Mouse (Mus musculus): ENCODE measurements around the gene Pagr1b. TPM values are rescaled to one million over a fixed set of nuclear protein-coding genes. Genes with fewer than 3 reads are reported as not detected.

Gene Pagr1b
- total and polyA plus RNA-seq, 3 experiments: 0.30 to 6.6 TPM; not detected in 1

DNA sequence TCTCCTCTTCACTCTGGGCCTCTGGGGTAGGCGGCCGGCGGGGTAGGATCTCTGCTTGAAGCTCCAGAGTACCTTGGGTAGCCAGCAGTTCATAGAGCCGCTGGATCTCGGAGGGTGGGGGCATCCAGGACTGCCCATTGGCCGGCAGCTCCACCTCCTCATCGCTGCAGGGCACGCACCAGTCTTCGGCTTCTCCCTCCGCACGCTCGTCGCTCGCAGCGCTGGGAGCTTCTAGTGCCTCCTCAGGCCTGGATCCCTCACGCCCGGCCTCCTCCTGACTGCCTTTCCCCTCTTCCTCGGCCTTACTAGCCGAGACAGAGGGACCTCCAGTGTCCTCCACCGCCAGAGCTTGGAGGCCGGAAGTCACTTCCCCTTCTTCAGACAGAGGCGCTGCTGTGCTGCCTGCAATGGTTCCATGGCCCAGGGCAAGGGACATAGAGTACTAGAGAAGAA lies 228 bp upstream of the Pagr1b start:
- H3K27ac ChIP-seq (ENCODE audit: insufficient read depth, low read depth): peak overlapping the region; percentile 80
- H3K27me3 ChIP-seq (replicated peaks): no peaks in the 10 kb centered on the region
- no peaks in the 10 kb centered on the region for H3K9me3 ChIP-seq (replicated peaks; ENCODE audit: low read length)
- no peak for DNase-seq (ENCODE audit: extremely low read depth)
- peaks cover 14% of the 10 kb centered on the region for H3K79me2 ChIP-seq (replicated peaks; ENCODE audit: control insufficient read depth, extremely low read depth, insufficient read depth, poor library complexity, severe bottlenecking)
- peak overlapping the region; percentile 91 for H3K9ac ChIP-seq (ENCODE audit: insufficient read depth, low read depth)
- peaks cover 6 to 50% of the 10 kb centered on the region in 2 experiments for H3K36me3 ChIP-seq (replicated peaks in 1 of 2; ENCODE audit: control insufficient read depth in 1 of 2, insufficient read depth in 1 of 2, low read length in 1 of 2)
- H3K4me1 ChIP-seq (ENCODE audit: control insufficient read depth in 1 of 2, insufficient read depth in 2 of 2): peaks cover 22 to 70% of the 10 kb centered on the region in 2 experiments; a peak in 3 of 4 replicates
- dilution Hi-C loops (cut with MboI; ENCODE audit: extremely low pct_ligation_motif_present, extremely low pct_unique_long_range_greater_than_20kb, low sequenced_read_pairs): no loop called here
- H3K4me3 ChIP-seq (replicated peaks in 1 of 3; ENCODE audit: low read depth in 2 of 3, low read length in 2 of 3, poor library complexity in 1 of 3): peak overlapping the region; percentile 65 to 92 (median 89)
- H3K4me2 ChIP-seq (ENCODE audit: insufficient read depth, low read depth, poor library complexity, severe bottlenecking): peak overlapping the region; percentile 77
- in situ Hi-C loops (cut with MboI; ENCODE audit: low pct_ligation_motif_present, low pct_unique_long_range_greater_than_20kb, low sequenced_read_pairs): loop anchor here (5.0 to 10.0 kb wide), 2 partner anchors 54 to 312 kb away; partner anchors contain the start of gene Coro1a
- TF ChIP-seq CTCF (conservative IDR thresholded peaks at IDR 0.05 in 1 of 2, IDR thresholded peaks at IDR 0.05 in 1 of 2; ENCODE audit: low read depth in 2 of 2, low read length in 2 of 2) (no peak), ELF1 (IDR thresholded peaks at IDR 0.05; ENCODE audit: low read depth, low read length) (peak; percentile 66), TCF12 (IDR thresholded peaks at IDR 0.05; ENCODE audit: low read depth, low read length) (0 out of 2 replicates have a peak, but pooled peaks have one; percentile 12)

DNA sequence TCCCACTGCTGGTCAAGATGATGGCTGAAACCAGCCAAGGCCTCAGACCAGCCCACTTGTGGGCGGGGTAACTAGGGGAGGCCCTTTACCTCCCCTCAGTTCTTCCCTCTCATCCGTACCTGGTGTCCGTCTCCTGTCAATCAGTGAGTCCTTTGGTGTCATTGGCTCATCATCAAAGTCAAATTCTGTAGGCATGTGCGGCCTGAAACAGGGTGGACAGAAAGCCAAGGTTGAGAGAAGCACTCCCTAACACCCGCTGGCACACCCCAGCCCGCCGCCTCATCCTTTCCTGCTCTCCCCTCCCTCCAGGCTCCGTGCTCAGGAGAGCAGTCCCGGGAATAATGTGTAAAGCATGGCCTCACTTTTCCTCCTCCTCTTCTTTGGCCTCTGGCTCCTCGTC lies 203 bp downstream of the Pagr1b start:
- peaks cover 14% of the 10 kb centered on the region for H3K79me2 ChIP-seq (replicated peaks; ENCODE audit: control insufficient read depth, extremely low read depth, insufficient read depth, poor library complexity, severe bottlenecking)
- peaks cover 6 to 50% of the 10 kb centered on the region in 2 experiments for H3K36me3 ChIP-seq (replicated peaks in 1 of 2; ENCODE audit: control insufficient read depth in 1 of 2, insufficient read depth in 1 of 2, low read length in 1 of 2)
- DNase-seq (ENCODE audit: extremely low read depth): peak; percentile 89
- peak overlapping the region; percentile 77 for H3K4me2 ChIP-seq (ENCODE audit: insufficient read depth, low read depth, poor library complexity, severe bottlenecking)
- in situ Hi-C loops (cut with MboI; ENCODE audit: low pct_ligation_motif_present, low pct_unique_long_range_greater_than_20kb, low sequenced_read_pairs) (loop anchor here (5.0 to 10.0 kb wide), 2 partner anchors 54 to 311 kb away; partner anchors contain the start of gene Coro1a), dilution Hi-C loops (cut with MboI; ENCODE audit: extremely low pct_ligation_motif_present, extremely low pct_unique_long_range_greater_than_20kb, low sequenced_read_pairs) (no loop called here)
- no peaks in the 10 kb centered on the region for H3K27me3 ChIP-seq (replicated peaks)
- peak overlapping the region; percentile 91 for H3K9ac ChIP-seq (ENCODE audit: insufficient read depth, low read depth)
- H3K4me3 ChIP-seq (replicated peaks in 1 of 3; ENCODE audit: low read depth in 2 of 3, low read length in 2 of 3, poor library complexity in 1 of 3): peak overlapping the region; percentile 65 to 92 (median 89)
- H3K4me1 ChIP-seq (ENCODE audit: control insufficient read depth in 1 of 2, insufficient read depth in 2 of 2): peaks cover 22 to 70% of the 10 kb centered on the region in 2 experiments; a peak in 3 of 4 replicates
- peak overlapping the region; percentile 80 for H3K27ac ChIP-seq (ENCODE audit: insufficient read depth, low read depth)
- H3K9me3 ChIP-seq (replicated peaks; ENCODE audit: low read length): no peaks in the 10 kb centered on the region
- no peak for TF ChIP-seq GABPA (IDR thresholded peaks at IDR 0.05; ENCODE audit: insufficient replicate concordance, low read depth, low read length)
- TF ChIP-seq SMC3 (IDR thresholded peaks at IDR 0.05; ENCODE audit: low read depth, low read length): no peak
- TF ChIP-seq MAX (IDR thresholded peaks at IDR 0.05; ENCODE audit: low read length): peak; percentile 72
- TF ChIP-seq ELF1 (IDR thresholded peaks at IDR 0.05; ENCODE audit: low read depth, low read length): peak; percentile 50; the same call in 1 of the 2 replicates
- no peak for TF ChIP-seq CHD2 (IDR thresholded peaks at IDR 0.05; ENCODE audit: low read length)
- no peak for TF ChIP-seq MEF2A (IDR thresholded peaks at IDR 0.05; ENCODE audit: borderline replicate concordance, low read depth, low read length)
- no peak for TF ChIP-seq KAT2A (IDR thresholded peaks at IDR 0.05; ENCODE audit: insufficient replicate concordance, low read length)
- TF ChIP-seq HCFC1 (IDR thresholded peaks at IDR 0.05; ENCODE audit: low read depth, low read length): no peak
- no peak for TF ChIP-seq POLR2AphosphoS2 (IDR thresholded peaks at IDR 0.05; ENCODE audit: low read depth, low read length)
- no peak for TF ChIP-seq PAX5 (IDR thresholded peaks at IDR 0.05; ENCODE audit: low read length)
- peak; percentile 64; the same call in 1 of the 2 replicates for TF ChIP-seq SIN3A (IDR thresholded peaks at IDR 0.05; ENCODE audit: low read length)
- no peak for TF ChIP-seq USF2 (conservative IDR thresholded peaks at IDR 0.05; ENCODE audit: low read depth, low read length)
- no peak; the same call in 1 of the 2 replicates for TF ChIP-seq CHD1 (IDR thresholded peaks at IDR 0.05; ENCODE audit: low read depth, low read length)
- peak; percentile 80 for TF ChIP-seq TBP (conservative IDR thresholded peaks at IDR 0.05; ENCODE audit: low read depth, low read length)
- peak; percentile 52; the same call in 1 of the 2 replicates for TF ChIP-seq NRF1 (IDR thresholded peaks at IDR 0.05; ENCODE audit: low read depth, low read length)
- TF ChIP-seq POLR2A (IDR thresholded peaks at IDR 0.05; ENCODE audit: low read depth, low read length): peak; percentile 79
- no peak for TF ChIP-seq E2F4 (IDR thresholded peaks at IDR 0.05; ENCODE audit: insufficient replicate concordance, low read depth, low read length)
- TF ChIP-seq BHLHE40 (IDR thresholded peaks at IDR 0.05; ENCODE audit: low read depth, low read length): peak; percentile 60; the same call in 1 of the 2 replicates
- no peak for TF ChIP-seq RAD21 (IDR thresholded peaks at IDR 0.05; ENCODE audit: low read depth, low read length)
- no peak for TF ChIP-seq USF1 (IDR thresholded peaks at IDR 0.05; ENCODE audit: low read depth, low read length)
- no peak for TF ChIP-seq EP300 (IDR thresholded peaks at IDR 0.05; ENCODE audit: low read length)
- TF ChIP-seq ETS1 (conservative IDR thresholded peaks at IDR 0.05; ENCODE audit: low read depth, low read length): no peak
- TF ChIP-seq UBTF (IDR thresholded peaks at IDR 0.05; ENCODE audit: low read depth, low read length): no peak
- peak; percentile 63 for TF ChIP-seq TCF12 (IDR thresholded peaks at IDR 0.05; ENCODE audit: low read depth, low read length)
- TF ChIP-seq ZC3H11A (IDR thresholded peaks at IDR 0.05; ENCODE audit: low read depth, low read length): no peak
- TF ChIP-seq NELFE (IDR thresholded peaks at IDR 0.05; ENCODE audit: low read depth, low read length): peak; percentile 73
- 0 out of 2 replicates have a peak, but pooled peaks have one; percentile 20 for TF ChIP-seq ZMIZ1 (IDR thresholded peaks at IDR 0.05; ENCODE audit: low read depth, low read length)
- TF ChIP-seq JUN (IDR thresholded peaks at IDR 0.05; ENCODE audit: insufficient read depth, low read depth, low read length): no peak
- peak; percentile 71 for TF ChIP-seq MXI1 (IDR thresholded peaks at IDR 0.05; ENCODE audit: low read depth, low read length)
- peak; percentile 83 for TF ChIP-seq MYC (IDR thresholded peaks at IDR 0.05; ENCODE audit: low read depth, low read length)
- TF ChIP-seq RCOR1 (conservative IDR thresholded peaks at IDR 0.05; ENCODE audit: low read depth, low read length): no peak
- no peak for TF ChIP-seq CTCF (conservative IDR thresholded peaks at IDR 0.05 in 1 of 2, IDR thresholded peaks at IDR 0.05 in 1 of 2; ENCODE audit: low read depth in 2 of 2, low read length in 2 of 2)

Measured in CH12.LX (cell line).